Mouse (Mus musculus): ENCODE data around the gene Srpk2.

The Srpk2 gene

GRCm38 (mm10) chr5:23507210-23507609, 177.2 kb downstream of the Srpk2 start:
- in situ Hi-C loops (cut with MboI, MseI): no loop called here

GRCm38 (mm10) chr5:23505578-23505977, 178.8 kb downstream of the Srpk2 start:
- in situ Hi-C loops (cut with MboI, MseI): no loop called here

- in situ Hi-C loops (cut with MboI, MseI): no loop called here
These were observed 182.0 kb downstream of the Srpk2 start for GRCm38 (mm10) chr5:23502317-23502937.

- in situ Hi-C loops (cut with MboI, MseI): no loop called here
These were observed 182.7 kb downstream of the Srpk2 start for GRCm38 (mm10) chr5:23501582-23502316.

GRCm38 (mm10) chr5:23500715-23501114, 183.7 kb downstream of the Srpk2 start:
- in situ Hi-C loops (cut with MboI, MseI): no loop called here

- in situ Hi-C loops (cut with MboI, MseI): loop anchor here (25.0 kb wide), 1 partner anchor 1712 kb away; the partner anchor contains the start of genes Dnajc2 (in 2 of the 2) and Psmc2 (in 2 of the 2)
These were observed 185.2 kb downstream of the Srpk2 start for GRCm38 (mm10) chr5:23499257-23499656.

GRCm38 (mm10) chr5:23497920-23498319, 186.5 kb downstream of the Srpk2 start:
- in situ Hi-C loops (cut with MboI, MseI): loop anchor here (25.0 kb wide), 1 partner anchor 1711 kb away; the partner anchor contains the start of genes Dnajc2 (in 2 of the 2) and Psmc2 (in 2 of the 2)

- in situ Hi-C loops (cut with MboI, MseI): loop anchor here (25.0 kb wide), 1 partner anchor 1710 kb away; the partner anchor contains the start of genes Dnajc2 (in 2 of the 2) and Psmc2 (in 2 of the 2)
These were observed 187.5 kb downstream of the Srpk2 start for GRCm38 (mm10) chr5:23496933-23497332.

- in situ Hi-C loops (cut with MboI, MseI): loop anchor here (25.0 kb wide), 1 partner anchor 1709 kb away; the partner anchor contains the start of genes Dnajc2 (in 2 of the 2) and Psmc2 (in 2 of the 2)
These were observed 188.0 kb downstream of the Srpk2 start for GRCm38 (mm10) chr5:23496396-23496795.

- in situ Hi-C loops (cut with MboI, MseI): loop anchor here (25.0 kb wide), 1 partner anchor 1703 kb away; the partner anchor contains the start of genes Dnajc2 (in 2 of the 2) and Psmc2 (in 2 of the 2)
These were observed 193.6 kb downstream of the Srpk2 start for GRCm38 (mm10) chr5:23490797-23491196.

GRCm38 (mm10) chr5:23489231-23489630, 195.2 kb downstream of the Srpk2 start:
- in situ Hi-C loops (cut with MboI, MseI): loop anchor here (25.0 kb wide), 1 partner anchor 1702 kb away; the partner anchor contains the start of genes Dnajc2 (in 2 of the 2) and Psmc2 (in 2 of the 2)

GRCm38 (mm10) chr5:23483811-23484210, 200.6 kb downstream of the Srpk2 start:
- in situ Hi-C loops (cut with MboI, MseI): loop anchor here (25.0 kb wide), 1 partner anchor 1697 kb away; the partner anchor contains the start of genes Dnajc2 (in 2 of the 2) and Psmc2 (in 2 of the 2)

GRCm38 (mm10) chr5:23473098-23473873, 211.1 kb downstream of the Srpk2 start:
- in situ Hi-C loops (cut with MboI, MseI): no loop called here

GRCm38 (mm10) chr5:23466546-23466945, 217.9 kb downstream of the Srpk2 start:
- in situ Hi-C loops (cut with MboI, MseI): no loop called here

GRCm38 (mm10) chr5:23464743-23465142, 219.7 kb downstream of the Srpk2 start:
- in situ Hi-C loops (cut with MboI, MseI): no loop called here

GRCm38 (mm10) chr5:23464247-23464646, 220.2 kb downstream of the Srpk2 start:
- in situ Hi-C loops (cut with MboI, MseI): no loop called here

GRCm38 (mm10) chr5:23461688-23462087, 222.7 kb downstream of the Srpk2 start:
- in situ Hi-C loops (cut with MboI, MseI): no loop called here

GRCm38 (mm10) chr5:23453561-23453960, 230.9 kb downstream of the Srpk2 start:
- in situ Hi-C loops (cut with MboI, MseI): loop anchor here in 1 of 2 experiments (5.0 kb wide), 1 partner anchor 46 kb away; no protein-coding TSS in a partner anchor

Measured in T-helper 17 cell (primary cell).